Mouse (Mus musculus): ENCODE results near the gene Trio.

The Trio gene

DNA sequence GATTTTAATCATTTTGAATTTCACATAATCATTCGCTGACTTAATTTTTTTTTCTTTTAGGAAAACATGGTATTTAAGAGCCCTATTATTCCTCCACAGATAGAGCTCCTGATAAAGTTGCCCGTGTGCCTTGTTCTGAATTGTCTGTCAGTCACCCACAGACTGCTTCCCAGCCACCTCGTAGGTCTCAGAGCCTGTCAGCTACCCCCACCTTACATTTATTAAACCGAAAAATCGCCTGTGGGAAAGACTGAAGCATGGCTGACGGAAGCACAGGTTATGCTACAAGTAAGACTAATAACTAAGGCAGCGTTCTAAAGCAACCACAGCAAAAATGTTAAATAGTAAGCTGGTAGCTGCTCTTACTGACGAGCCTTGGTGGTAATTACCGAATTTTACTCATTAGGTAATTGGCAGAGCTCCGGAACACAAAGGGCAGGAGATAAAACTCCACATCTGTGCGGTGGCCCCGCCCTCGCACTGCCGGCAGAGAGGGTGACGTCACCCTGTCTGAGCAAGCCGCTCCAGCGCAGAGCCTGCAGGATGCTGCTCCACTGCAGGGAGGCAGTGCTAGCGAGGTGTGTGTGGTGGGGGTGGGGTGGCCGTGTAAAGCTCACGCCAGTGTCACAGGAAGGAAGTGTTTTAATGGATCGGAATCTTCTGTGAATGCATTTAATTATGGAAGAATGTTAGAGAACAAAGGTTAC, 102.2 kb downstream of the Trio start:
- peak; percentile 53 for DNase-seq (ENCODE audit: low spot score)

DNA sequence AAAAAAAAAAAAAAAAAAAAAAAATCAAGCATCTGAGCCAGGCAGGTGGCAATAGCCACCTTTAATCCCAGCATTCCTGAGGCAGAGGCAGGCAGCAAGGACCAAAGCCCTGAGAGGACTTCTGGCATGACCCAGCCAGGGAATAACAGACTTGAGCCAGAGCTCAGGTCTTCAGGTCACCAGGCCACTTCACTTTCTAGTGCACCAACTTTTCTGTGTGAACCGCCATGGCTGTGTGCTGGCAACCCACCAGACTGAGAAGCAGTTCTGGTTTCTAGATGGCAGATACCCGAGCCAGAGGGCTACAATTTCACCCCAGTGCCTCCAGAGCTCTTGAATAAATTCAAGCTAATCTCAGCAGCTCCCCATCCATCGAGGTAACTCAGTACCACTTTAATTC, 104.9 kb downstream of the Trio start:
- DNase-seq (ENCODE audit: low spot score): no peak

DNA sequence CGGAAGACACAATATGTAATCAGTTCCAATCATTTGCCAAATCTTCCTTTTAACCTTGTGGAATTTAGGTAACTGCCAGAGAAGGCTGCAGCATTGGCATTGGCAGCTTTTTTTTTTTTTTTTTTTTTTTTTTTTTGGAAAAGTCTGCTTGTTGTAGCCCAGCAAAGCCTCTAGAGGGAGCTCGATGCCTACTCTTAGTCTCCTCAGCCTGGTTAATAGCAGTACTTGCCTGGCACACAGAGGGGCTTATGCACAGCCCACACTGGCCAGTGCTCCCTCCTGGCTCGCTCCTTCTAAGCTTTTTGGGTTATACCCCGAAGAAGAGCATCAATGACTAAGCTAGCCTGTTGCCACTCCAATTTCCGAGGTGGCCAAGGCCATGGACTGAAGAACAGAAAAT, 106.1 kb downstream of the Trio start:
- no peak for DNase-seq (ENCODE audit: low spot score)

DNA sequence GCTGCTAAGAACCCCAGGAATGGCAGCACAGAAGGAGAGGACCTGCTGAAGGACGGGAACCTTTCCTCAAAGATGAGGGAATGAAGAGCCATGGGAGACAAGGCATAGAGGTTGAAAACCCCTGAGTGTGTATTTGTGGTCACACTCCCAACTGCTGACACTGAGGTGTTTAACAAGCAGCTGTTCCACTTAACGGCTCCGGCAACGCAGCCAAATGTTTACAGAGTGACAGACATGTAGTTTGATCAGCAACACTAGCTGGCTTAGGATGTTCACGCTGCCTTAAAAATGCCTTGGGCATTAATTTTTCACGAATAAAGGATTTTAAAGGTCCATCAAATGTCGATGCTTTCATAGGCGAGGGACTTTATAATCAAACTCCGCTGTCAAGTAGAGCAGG, 106.8 kb downstream of the Trio start:
- no peak for DNase-seq (ENCODE audit: low spot score)

DNA sequence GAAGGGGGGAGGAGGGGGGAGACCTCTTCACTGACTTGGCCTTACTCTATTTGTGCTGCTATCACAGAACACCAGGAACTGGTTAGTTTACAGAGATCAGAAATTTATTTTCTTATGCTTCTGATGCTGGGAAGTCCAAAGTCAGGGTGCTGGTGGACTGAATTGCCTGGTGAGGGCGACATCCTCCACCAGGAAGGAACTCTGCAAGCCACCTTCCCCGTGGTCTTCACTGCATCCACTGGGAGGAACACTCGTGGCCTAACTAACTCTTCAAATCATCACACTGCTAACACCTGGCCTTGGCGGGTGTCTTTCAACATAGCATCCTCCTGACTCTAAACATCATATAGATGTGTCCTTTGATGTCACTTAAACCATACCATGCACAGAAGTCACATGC, 109.4 kb downstream of the Trio start:
- DNase-seq (ENCODE audit: low spot score): no peak

DNA sequence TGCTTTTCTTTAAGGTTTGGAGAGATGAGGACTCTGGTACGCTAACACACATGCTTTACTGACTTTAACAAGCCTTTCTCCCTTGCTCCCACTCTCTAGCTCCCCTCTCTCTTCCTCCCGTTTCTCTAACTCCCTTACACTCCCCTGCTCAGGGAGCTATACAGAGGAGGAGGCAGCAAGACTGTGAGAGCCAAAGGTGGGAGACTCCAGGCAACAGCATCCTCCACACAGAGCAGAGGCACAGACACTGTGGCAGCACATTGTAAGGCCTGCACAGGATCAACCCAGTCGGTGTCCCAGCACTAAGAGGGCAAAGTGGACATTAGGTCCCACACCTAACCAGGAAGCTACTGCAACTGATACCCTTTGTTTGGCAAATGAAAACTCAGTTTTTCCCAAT, 112.6 kb downstream of the Trio start:
- no peak for DNase-seq (ENCODE audit: low spot score)

DNA sequence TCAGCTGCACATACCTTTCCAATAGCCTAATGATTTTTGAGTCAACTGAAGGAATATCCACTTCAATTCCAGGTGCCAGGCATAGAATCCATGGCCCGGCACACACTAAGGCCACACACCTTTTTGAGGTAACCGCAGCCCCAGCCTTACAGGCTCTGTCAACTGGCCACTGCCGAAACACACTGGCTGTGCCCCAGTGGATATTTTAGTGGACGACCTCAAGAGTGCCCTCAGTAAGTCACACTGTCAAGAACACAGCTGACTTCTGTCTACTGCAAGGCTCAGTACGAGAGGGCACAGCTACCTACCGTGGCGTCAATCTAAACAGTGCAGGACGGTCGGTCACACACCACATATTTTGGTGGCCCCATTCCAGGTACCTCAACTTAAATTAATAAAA, 114.5 kb downstream of the Trio start:
- no peak for DNase-seq (ENCODE audit: low spot score)

DNA sequence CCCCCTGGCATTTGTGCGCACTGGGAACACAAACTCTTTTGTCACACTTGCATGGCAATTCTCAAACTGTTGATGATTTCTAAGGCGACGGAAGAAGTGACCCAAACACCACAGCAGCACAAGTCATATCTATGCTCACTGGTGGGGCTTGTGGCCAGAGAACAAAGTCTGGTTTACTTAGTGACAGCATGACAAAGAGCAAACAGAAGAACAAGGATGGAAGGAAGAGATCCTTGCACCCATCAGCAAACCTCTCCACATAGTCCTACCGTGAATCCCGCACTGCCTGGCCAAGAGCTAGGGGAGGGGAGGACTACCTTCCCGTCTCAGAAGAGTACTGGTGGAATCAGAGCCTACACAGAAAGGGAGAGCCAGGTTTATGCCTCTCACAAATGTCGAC, 115.5 kb downstream of the Trio start:
- no peak for DNase-seq (ENCODE audit: low spot score)

DNA sequence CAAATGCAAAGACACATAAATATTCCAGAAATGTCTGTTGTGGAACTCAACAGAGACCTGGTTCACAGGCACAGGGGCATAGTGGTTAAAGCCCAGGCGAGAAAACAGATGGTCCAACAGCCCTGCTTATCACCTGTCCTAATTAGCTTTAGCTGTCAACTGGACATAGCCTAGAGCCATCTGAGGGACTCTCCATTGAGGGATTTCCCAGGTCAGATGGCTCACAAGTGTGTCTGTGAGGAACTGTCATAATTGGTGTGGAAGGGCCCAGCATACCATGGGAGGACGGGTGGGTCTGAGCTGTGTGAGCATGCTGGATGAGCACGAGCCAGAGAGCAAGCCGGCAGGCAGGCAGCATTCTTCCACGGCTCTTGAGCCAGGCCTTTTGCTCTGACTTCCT, 118.0 kb downstream of the Trio start:
- no peak for DNase-seq (ENCODE audit: low spot score)

DNA sequence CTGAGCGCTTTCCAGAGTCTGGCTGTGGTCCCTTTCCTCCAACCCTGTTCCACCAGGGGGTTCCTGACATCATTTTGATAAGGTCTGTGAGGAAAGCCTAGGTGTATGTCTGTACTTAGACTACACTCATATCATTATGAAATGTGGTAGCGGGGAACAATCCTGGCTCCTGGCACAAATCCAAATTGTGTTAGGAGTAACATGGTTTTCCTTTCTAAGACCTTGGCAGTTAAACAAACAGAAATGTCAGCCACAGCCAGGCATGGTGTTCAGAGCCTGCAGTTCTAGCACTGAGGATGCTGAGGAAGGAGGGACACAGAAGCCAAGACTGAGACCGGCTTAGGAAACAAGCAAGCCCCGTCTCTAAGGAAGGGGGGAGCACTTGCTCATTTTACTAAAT, 119.2 kb downstream of the Trio start:
- DNase-seq (ENCODE audit: low spot score): no peak

DNA sequence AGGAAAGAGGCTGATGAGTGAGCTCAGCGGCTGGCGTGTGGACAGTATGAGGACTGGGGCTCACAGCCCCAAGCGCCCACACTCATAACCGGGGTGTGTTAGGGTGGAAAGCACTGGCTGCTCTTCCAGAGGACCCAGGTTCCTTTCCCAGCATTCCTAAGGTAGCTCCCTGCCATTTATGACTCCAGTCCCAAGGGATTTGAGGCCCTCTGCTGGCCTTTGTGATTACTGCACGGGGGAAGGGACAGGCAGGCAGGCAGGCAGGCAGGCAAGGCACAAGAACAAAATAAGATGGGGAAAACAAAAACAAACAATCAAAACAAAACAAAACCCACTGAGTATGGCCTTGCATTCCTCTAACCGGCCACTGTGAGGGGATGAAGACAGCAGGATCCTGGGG, 120.3 kb downstream of the Trio start:
- DNase-seq (ENCODE audit: low spot score): peak; percentile 24

DNA sequence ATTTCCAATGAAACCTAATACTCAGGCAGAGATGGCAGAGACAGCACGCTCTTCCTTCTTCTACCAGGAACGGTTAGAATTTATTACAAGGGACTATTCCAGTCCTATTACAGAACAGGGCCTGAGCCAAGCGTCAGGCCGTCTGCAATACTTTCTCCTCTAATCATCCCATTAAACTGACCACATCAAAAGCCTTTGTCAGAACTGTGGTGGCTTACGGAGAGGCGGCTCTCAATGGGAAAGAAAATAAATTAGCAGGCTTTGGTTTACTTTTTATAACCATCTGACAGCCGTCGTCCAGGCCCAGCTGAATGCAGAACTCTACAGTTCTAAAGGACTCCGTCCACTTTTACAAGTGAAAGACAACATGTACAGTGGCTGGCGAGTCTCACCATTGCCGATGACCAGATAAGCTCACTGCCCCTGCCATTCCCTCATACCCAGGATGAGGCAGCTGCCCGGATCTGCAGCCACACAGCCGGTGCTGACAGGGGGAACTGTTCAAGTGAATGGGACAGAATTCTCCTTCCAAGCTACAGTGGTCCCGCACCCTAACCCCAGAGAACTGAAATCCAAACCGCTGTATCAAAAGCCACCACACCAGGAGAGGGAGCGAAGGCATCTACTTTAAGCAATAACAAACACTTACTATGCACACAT, 121.2 kb downstream of the Trio start:
- no peak for DNase-seq (ENCODE audit: low spot score)

DNA sequence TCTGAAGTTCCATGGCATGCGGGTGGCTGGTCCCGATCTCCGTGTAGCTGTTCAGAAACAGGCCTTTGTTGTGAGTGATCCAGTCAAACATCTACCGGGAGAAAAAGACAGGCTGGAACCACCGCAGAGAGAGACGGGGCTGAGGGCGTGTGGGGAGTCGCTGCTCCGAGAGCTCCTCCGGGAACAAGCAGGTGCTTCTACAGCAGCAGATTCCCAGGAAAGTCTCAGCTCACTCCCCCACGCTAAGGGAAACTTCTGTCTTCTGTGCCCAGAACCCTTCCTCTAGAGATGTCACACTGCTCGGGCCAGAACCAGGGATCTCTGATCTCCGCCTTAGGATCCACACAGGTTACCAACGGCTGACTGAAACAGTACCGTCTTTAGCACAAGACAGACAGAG, 124.4 kb downstream of the Trio start:
- DNase-seq (ENCODE audit: low spot score): no peak

DNA sequence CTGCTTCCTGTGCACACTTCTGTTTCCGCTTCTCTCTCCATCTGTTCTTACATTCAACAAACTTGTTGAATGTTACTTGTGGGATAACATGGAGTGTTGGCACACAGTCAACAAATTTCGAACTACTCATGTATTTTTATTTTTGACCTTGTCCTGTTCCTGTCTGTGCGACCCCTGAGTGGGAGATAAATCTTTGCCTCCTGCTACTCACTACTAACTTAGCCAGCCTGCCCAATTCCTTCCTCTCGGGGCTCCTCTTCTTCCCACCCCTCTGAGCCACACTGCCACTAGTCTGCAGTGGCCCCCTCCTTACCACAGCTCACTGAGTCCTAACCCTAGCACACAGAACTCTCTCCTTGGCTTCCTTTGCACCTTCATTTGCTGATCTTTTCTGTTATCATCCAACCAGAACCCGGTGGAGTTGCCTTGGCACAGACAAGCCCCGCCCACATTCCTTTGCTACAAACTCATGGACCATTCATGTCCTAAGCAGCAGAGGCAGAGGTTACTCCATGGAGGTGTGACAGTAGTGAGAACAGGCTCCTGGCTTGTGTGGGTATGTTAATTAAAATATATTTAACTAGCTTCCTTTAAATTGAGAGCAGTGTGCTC, 126.7 kb downstream of the Trio start:
- DNase-seq (ENCODE audit: low spot score): no peak

DNA sequence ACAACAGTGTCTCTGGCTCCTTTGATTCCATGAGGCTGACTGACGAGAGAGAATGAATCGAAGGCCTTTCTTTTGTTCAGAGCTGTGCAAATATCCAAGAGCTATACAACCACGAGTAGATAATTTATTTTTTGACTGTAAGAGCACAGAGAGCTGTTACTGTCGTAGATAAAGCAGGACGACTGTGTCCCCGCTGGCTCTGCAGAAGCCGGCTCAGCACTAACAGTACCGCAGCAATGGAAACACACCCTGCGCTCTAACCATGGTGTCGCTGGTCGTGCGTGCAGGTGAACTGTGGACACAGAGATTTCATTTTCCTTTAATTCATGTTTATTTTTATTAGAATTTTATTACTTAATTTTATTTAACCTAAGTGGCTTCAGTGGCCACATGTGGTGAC, 131.5 kb downstream of the Trio start:
- DNase-seq (ENCODE audit: low spot score): no peak

DNA sequence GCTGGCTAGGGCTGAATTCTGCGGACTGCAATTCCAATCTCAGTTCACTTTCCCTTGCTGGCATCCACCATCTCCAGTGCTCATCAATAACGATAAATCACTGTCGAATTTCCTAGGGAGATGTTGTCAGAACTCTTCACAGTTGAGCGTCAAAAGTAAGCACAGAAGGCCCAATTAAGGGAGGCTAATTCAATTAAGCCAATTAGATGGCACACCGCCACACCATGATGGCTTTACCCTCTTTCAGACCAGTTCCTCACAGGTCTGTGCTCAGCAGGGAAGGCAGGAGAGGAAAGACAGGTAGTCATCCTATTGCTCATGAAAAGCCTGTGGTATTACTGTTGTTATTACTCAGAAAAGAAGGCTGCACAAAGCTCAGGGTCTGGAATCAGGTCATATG, 133.6 kb downstream of the Trio start:
- no peak for DNase-seq (ENCODE audit: low spot score)

DNA sequence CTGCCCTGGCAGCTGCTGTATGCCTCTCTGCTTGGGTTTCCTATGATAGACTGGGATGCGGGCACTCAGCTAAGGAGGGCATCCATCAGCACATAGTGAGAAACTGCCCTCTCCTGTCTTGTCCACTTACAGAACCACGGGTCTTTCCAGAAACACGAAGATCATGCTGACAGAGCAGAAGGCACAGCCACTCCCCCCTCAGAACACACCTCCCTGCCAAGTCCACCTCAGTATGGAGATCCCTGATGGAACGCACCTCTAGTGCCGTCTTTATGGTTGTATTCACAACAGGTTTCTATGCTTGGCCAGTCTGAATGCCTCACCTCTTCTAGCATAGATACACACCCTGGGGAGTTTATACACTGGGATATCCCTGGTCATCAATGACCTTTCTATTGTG, 135.0 kb downstream of the Trio start:
- no peak for DNase-seq (ENCODE audit: low spot score)

DNA sequence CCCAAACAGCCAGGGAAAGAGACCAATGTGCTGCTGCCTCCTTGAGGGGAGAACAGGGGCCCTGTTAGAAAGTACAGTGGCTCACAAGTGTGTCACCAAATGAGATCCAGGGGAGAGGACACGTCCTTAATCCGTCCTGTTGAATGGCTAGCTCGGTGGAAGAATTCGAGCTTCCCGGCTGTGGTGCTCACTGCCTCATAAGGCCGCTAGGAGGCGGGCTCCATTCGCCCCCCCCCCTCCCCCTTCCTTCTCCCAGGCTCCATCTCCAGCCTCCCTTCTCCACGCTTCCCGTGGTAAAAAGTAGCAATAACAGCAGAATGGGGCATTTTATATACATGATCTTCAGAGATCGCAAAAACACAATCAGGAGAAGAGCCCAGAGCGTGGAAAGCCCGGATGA, 137.5 kb downstream of the Trio start:
- no peak for DNase-seq (ENCODE audit: low spot score)

DNA sequence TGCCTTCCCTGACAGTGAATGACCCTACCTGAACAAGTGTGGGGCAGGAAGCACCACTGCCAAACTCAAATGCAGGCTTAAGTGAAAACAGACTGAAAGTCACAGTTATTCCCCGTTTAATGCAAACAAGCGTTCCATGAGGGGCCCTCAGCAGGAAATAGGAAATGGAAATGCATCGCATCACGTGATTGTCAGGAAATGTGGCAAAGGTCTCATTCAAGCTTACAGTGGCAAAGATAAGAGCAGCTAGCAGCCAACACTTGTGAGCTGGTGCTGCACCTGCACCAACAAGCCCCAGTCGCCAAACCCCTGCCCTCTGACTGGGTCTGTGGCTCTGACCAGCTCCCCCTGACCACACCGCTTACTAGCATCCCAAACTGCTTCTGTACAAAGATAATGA, 138.7 kb downstream of the Trio start:
- peak; percentile 15 for DNase-seq (ENCODE audit: low spot score)

DNA sequence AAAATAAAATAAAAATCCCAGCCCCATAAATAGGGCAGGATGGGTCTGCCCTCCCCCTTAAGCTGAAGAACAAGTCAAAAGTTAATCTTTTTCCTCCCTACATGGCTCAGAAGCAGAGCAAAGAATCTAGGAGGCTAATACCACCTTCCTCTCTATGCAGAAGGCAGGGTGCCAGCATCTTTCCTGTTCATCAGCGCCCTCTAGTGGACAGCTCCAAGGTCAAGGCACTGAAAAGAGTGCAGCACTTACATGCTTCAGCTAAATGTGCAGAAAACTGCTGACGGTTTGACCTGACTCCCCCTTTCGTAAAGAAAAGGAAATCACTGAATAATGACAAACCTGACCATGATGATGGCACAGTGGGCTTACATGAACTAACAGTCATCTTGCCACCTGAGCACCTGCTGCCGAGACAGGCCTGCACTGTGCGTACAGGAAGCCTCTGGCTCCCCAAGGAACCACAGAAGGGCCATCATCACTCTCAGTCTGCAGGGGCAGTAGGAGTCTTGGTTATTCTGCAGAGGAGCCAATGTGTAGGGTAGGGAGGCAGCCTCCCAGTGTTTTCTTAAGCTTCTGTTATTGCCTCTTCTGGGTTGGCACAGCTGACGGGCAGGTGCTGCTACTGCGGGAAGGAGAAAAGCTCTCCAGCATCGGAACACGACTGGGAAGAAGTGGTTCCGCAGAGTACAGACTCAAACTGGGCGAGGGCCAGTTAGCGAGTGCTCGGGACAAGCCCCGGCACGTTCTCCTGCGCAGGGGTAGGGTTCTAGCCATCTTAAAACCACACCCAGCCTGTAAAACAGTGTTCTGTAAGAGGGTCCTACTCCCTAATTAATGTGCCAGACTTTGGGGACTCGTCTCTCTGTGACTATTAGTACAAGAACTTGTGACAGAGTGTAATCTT, 141.0 kb downstream of the Trio start:
- peak; percentile 71 for DNase-seq (ENCODE audit: low spot score)

DNA sequence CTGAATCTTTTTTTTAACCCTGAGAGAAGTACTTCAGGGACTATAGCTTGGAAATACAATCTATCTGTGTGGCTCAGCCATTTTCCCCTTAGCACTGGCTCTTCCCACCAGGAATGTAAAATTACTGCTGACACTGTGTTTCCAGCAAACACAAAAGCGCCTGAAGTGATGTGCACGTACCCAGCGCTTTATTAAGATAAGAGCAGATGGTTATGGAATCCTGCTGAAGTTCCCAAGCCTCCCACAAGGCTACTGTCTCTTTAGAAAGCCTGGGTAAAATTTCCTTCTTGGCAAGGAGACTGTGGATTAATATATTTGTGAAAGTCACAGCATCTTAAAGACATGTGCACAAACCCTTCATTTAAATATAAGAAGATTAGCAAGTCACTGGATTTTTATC, 141.8 kb downstream of the Trio start:
- no peak for DNase-seq (ENCODE audit: low spot score)

DNA sequence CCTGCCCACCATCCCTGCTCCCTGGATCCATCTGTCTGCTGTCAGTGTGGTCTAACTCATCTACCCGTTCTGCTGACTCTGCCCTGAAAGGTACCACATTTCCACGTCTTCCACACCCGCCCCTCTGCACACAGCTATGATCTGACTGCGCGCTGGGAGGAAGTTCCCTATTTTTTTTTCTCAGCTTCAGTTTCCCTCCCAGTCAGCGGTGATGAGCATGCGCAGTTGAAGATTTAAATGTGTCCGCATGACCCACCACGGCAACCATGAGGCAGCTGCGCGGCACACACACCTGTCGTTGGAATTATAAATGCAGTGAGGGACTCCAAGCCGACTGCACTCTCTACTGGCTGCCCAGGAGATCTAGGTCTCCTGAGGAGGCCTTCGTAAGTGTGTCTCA, 142.8 kb downstream of the Trio start:
- no peak for DNase-seq (ENCODE audit: low spot score)

DNA sequence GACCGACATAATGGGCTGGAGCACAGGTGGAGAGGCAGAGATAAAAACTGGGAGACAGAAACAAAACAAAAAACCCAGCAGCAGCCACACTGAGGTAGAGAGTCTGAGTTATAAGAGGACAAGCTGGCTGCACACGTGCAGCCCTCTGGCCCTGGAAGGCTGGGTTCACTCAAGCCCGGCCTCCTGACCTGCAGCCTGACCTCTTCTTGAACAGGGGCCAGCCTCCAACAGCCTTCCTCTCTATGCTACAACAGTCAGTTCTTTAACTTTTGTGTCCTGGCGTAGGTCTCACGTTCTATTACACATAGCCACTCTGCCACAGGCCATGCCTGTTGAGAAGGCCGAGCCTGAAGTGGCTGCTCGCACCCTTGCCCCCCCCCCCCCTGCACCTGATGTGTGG, 147.8 kb downstream of the Trio start:
- DNase-seq (ENCODE audit: low spot score): no peak
